Mouse (Mus musculus) ZHBTc4 (cell line): ENCODE results near the gene Krt87.

ENCODE experiments used
- DNase-seq: peaks from one replicate; pipeline ENCODE4 v3.0.0-alpha.2; 2011; ENCODE audit warnings: low read depth, low spot score

Krt87 gene

DNA sequence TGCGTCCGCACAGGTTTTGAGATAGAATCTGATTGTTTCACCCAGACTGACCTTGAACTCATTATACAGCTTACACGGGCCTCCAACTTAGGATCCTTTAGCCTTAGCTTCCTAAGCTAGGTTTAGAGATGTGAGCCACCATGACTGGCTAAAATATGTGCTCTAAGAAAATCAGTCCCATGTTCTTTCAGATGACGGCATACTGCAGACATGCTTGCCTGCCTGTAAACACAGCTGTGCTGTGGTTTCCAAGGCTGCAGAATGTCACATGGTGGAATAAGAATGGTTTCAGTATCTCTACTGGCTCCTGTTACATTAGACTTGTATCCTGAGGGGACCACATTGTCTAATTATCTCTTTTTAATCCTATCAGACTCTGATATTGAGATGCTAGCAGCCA lies 19.7 kb downstream of the Krt87 start:
- no peak for DNase-seq

GRCm38 (mm10) chr15:101414807-101415565 lies 23.6 kb downstream of the Krt87 start:
- DNase-seq: no peak

- DNase-seq: no peak
Observed at GRCm38 (mm10) chr15:101413916-101414635, 24.5 kb downstream of the Krt87 start.

GRCm38 (mm10) chr15:101412188-101412587 lies 26.4 kb downstream of the Krt87 start:
- no peak for DNase-seq

DNA sequence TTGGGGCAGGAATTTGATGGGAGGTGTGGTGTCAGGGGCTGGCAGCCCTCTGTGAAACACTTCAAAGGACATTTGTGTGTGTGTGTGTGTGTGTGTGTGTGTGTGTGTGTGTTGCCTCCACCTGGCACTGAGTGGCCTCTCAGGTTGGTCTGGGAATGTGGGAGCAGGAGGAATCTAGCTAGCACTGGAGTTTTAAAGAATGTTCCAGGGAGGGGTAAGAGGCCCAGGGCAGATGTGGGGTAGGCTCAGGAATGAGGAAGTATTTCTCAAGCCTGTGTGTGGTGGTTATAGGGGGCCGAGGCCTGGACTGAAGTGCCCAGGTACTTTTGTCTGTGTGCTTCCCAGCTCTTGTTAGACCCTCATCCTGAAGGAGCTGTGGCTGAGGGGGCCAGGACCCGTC lies 27.8 kb downstream of the Krt87 start, which contains the start of gene Krt7:
Krt7 (plus strand) TSS at position 269 of the 400 bp plus-strand sequence.
- DNase-seq: no peak

GRCm38 (mm10) chr15:101398269-101398668 lies 40.3 kb downstream of the Krt87 start:
- no peak for DNase-seq

- DNase-seq: no peak
Observed at GRCm38 (mm10) chr15:101397683-101398082, 40.9 kb downstream of the Krt87 start.

- no peak for DNase-seq
Observed at GRCm38 (mm10) chr15:101396921-101397320, 41.7 kb downstream of the Krt87 start.

DNA sequence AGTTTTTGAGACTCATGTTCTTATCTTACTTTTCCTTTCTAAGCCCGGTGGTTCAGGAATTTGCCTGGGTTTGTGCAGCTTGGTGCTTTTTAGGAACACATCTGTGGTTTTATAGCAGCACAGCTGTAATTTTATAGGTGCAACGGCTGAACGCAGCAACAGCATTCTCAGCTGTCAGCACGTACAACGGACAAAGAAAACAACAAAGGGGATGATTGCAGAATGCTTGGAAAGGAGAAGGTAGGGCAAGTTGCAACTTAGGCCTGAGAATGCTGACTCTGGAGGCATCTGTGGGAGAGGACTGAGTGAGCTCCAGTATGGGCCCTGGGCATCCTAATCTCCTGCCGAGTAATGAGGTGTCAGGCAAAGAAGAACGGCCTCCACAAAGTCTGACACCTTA lies 42.1 kb downstream of the Krt87 start:
- DNase-seq: no peak

- DNase-seq: no peak
Observed at GRCm38 (mm10) chr15:101394908-101395307, 43.7 kb downstream of the Krt87 start.

- no peak for DNase-seq
Observed at GRCm38 (mm10) chr15:101392251-101392650, 46.4 kb downstream of the Krt87 start.

- no peak for DNase-seq
Observed at GRCm38 (mm10) chr15:101390203-101390602, 48.4 kb downstream of the Krt87 start.

- no peak for DNase-seq
Observed at GRCm38 (mm10) chr15:101388034-101388541, 50.5 kb downstream of the Krt87 start.

- DNase-seq: no peak
Observed at GRCm38 (mm10) chr15:101387176-101387575, 51.4 kb downstream of the Krt87 start.

DNA sequence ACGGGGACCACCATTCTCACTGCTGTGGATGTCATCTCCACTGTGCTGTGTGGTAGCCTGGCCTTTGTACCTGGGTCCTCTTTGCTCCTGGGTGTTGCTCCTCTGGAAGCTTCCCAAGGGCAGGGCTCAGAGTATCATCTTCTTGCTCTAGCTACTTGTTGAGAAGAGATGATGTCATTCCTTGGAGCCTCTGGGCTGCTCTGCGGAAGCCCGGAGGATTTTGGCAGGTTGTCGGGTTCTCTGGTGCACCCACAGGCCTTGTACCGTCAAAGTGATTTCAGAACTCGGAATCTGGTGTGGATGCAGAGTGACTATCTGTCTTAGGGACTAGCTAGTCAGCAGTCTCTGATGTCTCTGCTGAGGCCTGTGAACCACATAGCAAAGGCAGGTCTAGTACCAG lies 53.5 kb downstream of the Krt87 start:
- no peak for DNase-seq

DNA sequence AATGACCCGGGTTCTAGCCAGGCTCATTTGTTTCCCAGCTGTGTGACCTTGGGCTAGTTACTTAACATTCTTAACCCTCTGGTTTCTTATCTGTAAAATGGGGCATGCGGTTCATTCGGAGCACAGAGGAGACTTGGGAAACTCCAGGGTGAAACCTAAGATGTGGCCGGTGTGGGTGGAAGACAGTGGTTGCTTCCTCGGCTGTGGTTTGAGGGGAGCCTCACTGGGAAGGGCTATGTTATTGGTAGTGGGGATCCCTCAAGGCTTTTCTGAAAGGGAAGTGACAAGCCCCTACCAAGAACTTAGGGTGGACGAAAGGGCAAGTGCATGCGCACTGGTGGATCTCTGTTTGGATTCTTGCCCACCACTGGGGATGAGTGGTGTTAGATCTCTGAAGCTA lies 54.0 kb downstream of the Krt87 start:
- no peak for DNase-seq

GRCm38 (mm10) chr15:101382811-101383210 lies 55.8 kb downstream of the Krt87 start:
- DNase-seq: no peak

GRCm38 (mm10) chr15:101381758-101382157 lies 56.8 kb downstream of the Krt87 start:
- no peak for DNase-seq
